Mouse (Mus musculus): ENCODE measurements around the gene 1700029H14Rik.

GRCm38 (mm10) chr8:13611702-13612101 is 49.4 kb upstream of the 1700029H14Rik start:
- TF ChIP-seq CTCF (IDR thresholded peaks at IDR 0.05; ENCODE audit: control insufficient read depth, insufficient read depth, low read length) = no peak
- no peak for TF ChIP-seq POLR2A (IDR thresholded peaks at IDR 0.05; ENCODE audit: borderline replicate concordance, control insufficient read depth, low read depth, low read length)

Measured in bone marrow, adult 2 months (tissue).